Mouse (Mus musculus) heart, embryonic 14.5 days (tissue): ENCODE measurements around the gene Lrp10. TPM values are rescaled to one million over a fixed set of nuclear protein-coding genes. Genes with fewer than 3 reads are reported as not detected.

ENCODE experiments used
- ATAC-seq: fragments of 200-750 bp; cut with Nextera tagmentation; 2 replicates; pipeline ENCODE4 v1.8.0; 2017; ENCODE audit warnings: low read depth, moderate TSS enrichment; ENCODE audit not compliant: insufficient number of reproducible peaks, insufficient read depth, low FRiP score
- H3K27ac ChIP-seq, 2 experiments: fragments of 200-500 bp in 1 of 2; fragments of 300-500 bp in 1 of 2; sonication (generic) in 1 of 2; replicated peaks in 1 of 2; 2 replicates each; pipeline ENCODE4 v1.5.1; 2012 to 2014; ENCODE audit warnings: low read depth in 2 of 2, low read length in 2 of 2, control low read depth in 1 of 2, mild to moderate bottlenecking in 1 of 2, mixed read lengths in 1 of 2; ENCODE audit not compliant: control insufficient read depth in 1 of 2, insufficient read depth in 1 of 2
- H3K27me3 ChIP-seq: fragments of 300-500 bp; sonication (generic); 2 replicates; pipeline ENCODE4 v1.6.1; 2014; ENCODE audit warnings: mild to moderate bottlenecking, low read length, control low read depth; ENCODE audit not compliant: control insufficient read depth, insufficient read depth
- H3K36me3 ChIP-seq: fragments of 300-500 bp; sonication (generic); 2 replicates; pipeline ENCODE4 v1.6.1; 2014; ENCODE audit warnings: mild to moderate bottlenecking, control low read depth, low read length, mixed read lengths; ENCODE audit not compliant: control insufficient read depth, insufficient read depth
- H3K4me1 ChIP-seq, 2 experiments: fragments of 200-500 bp in 1 of 2; fragments of 300-500 bp in 1 of 2; sonication (generic) in 1 of 2; 2 replicates each; pipeline ENCODE4 v1.6.1; 2012 to 2014; ENCODE audit warnings: low read length in 2 of 2, control low read depth in 1 of 2, mixed read lengths in 1 of 2; ENCODE audit not compliant: control insufficient read depth in 2 of 2, insufficient read depth in 2 of 2
- H3K4me2 ChIP-seq: fragments of 300-500 bp; sonication (generic); 2 replicates; pipeline ENCODE4 v1.6.1; 2014; ENCODE audit warnings: mild to moderate bottlenecking, low read length
- H3K4me3 ChIP-seq, 2 experiments: fragments of 200-500 bp in 1 of 2; fragments of 300-500 bp in 1 of 2; sonication (generic) in 1 of 2; 2 replicates each; pipeline ENCODE4 v1.5.1; 2012 to 2014; ENCODE audit warnings: low read length in 2 of 2, mild to moderate bottlenecking in 2 of 2, control low read depth in 1 of 2, low read depth in 1 of 2, moderate library complexity in 1 of 2; ENCODE audit not compliant: control insufficient read depth in 1 of 2, insufficient read depth in 1 of 2
- H3K9ac ChIP-seq: fragments of 300-500 bp; sonication (generic); 2 replicates; pipeline ENCODE4 v1.6.1; 2014; ENCODE audit warnings: mild to moderate bottlenecking, low read length
- H3K9me3 ChIP-seq: fragments of 300-500 bp; sonication (generic); 2 replicates; pipeline ENCODE4 v1.6.1; 2016; ENCODE audit warnings: low read length, control low read depth; ENCODE audit not compliant: control insufficient read depth
- WGBS: fragments of 180-500 bp; shearing (Covaris S2); extraction: QIAGEN DNeasy Blood & Tissue Kit; methylation state at CpG from one replicate; pipeline ENCODE4 v1.1.7; 2014; 5-methylcytosine and 5-hydroxymethylcytosine counted together
- polyA plus RNA-seq: library from polyadenylated mRNA; unstranded; fragments of >200 nt; fragmentation: Nextera tagmentation; extraction: Ambion mirVana; gene quantifications from 2 replicates; pipeline ENCODE4 v1.2.1, GENCODE M21; 2014

Gene Lrp10
- polyA plus RNA-seq, 1 experiment from 2014 or later, result 47.8 TPM

GRCm38 (mm10) chr14:54480673-54481072 is 16.7 kb downstream of the Lrp10 start:
- peaks cover 11% of the 10 kb centered on the region in 2 experiments for H3K4me1 ChIP-seq
- no peaks in the 10 kb centered on the region for H3K36me3 ChIP-seq
- 62% methylated on average over 6 of the region's 6 CpGs for WGBS
- H3K27me3 ChIP-seq, result peaks cover 14% of the 10 kb centered on the region
- ATAC-seq, result no peak
- H3K9me3 ChIP-seq, result no peaks in the 10 kb centered on the region
- no peak overlapping the region for H3K9ac ChIP-seq
- no peak overlapping the region for H3K27ac ChIP-seq
- no peak overlapping the region for H3K4me3 ChIP-seq
- H3K4me2 ChIP-seq, result no peak overlapping the region

- H3K9me3 ChIP-seq, result no peaks in the 10 kb centered on the region
- H3K36me3 ChIP-seq, result no peaks in the 10 kb centered on the region
- no peak overlapping the region for H3K27ac ChIP-seq
- no peak for ATAC-seq
- H3K4me1 ChIP-seq, result peaks cover 6 to 8% of the 10 kb centered on the region in 2 experiments
- WGBS, result 67% methylated on average over 8 of the region's 8 CpGs
- no peak overlapping the region for H3K4me3 ChIP-seq
- H3K27me3 ChIP-seq, result peaks cover 14% of the 10 kb centered on the region
- no peak overlapping the region for H3K4me2 ChIP-seq
- no peak overlapping the region for H3K9ac ChIP-seq
Observed at GRCm38 (mm10) chr14:54481402-54481801, 17.5 kb downstream of the Lrp10 start.

- ATAC-seq, result no peak
- H3K4me1 ChIP-seq, result peaks cover 0 to 3% of the 10 kb centered on the region in 2 experiments; a peak in 1 of 4 replicates
- H3K9me3 ChIP-seq, result no peaks in the 10 kb centered on the region
- no peaks in the 10 kb centered on the region for H3K36me3 ChIP-seq
- no peak overlapping the region for H3K4me2 ChIP-seq
- H3K9ac ChIP-seq, result no peak overlapping the region
- 31% methylated on average over 9 of the region's 9 CpGs for WGBS
- no peak overlapping the region for H3K4me3 ChIP-seq
- H3K27ac ChIP-seq, result no peak overlapping the region
- H3K27me3 ChIP-seq, result peaks cover 12% of the 10 kb centered on the region
Observed at GRCm38 (mm10) chr14:54482498-54482897, 18.6 kb downstream of the Lrp10 start.

- Histone ChIP-seq H3K36me3 (no peaks in the 10 kb centered on the region), H3K9me3 (no peaks in the 10 kb centered on the region), H3K4me1 (no peaks in the 10 kb centered on the region), H3K4me3 (no peak overlapping the region), H3K9ac (no peak overlapping the region), H3K4me2 (no peak overlapping the region), H3K27ac (no peak overlapping the region), H3K27me3 (no peaks in the 10 kb centered on the region)
- 84% methylated on average over 7 of the region's 7 CpGs for WGBS
- no peak for ATAC-seq
Observed at GRCm38 (mm10) chr14:54485899-54486298, 22.0 kb downstream of the Lrp10 start.

- Histone ChIP-seq H3K4me2 (no peak overlapping the region), H3K27ac (no peak overlapping the region), H3K36me3 (no peaks in the 10 kb centered on the region), H3K9ac (no peak overlapping the region), H3K4me3 (no peak overlapping the region), H3K4me1 (no peaks in the 10 kb centered on the region), H3K27me3 (no peaks in the 10 kb centered on the region), H3K9me3 (no peaks in the 10 kb centered on the region)
- 58% methylated on average over 2 of the region's 2 CpGs for WGBS
- ATAC-seq, result no peak
Observed at GRCm38 (mm10) chr14:54487732-54488131, 23.8 kb downstream of the Lrp10 start.

GRCm38 (mm10) chr14:54488350-54488749 is 24.4 kb downstream of the Lrp10 start:
- H3K9me3 ChIP-seq, result no peaks in the 10 kb centered on the region
- no peaks in the 10 kb centered on the region for H3K27me3 ChIP-seq
- no peak overlapping the region for H3K9ac ChIP-seq
- H3K4me2 ChIP-seq, result no peak overlapping the region
- no peak overlapping the region for H3K4me3 ChIP-seq
- no peak for ATAC-seq
- H3K4me1 ChIP-seq, result no peaks in the 10 kb centered on the region
- no peak overlapping the region for H3K27ac ChIP-seq
- H3K36me3 ChIP-seq, result no peaks in the 10 kb centered on the region

GRCm38 (mm10) chr14:54492345-54493131 is 28.6 kb downstream of the Lrp10 start:
- Histone ChIP-seq H3K27me3 (no peaks in the 10 kb centered on the region), H3K27ac (no peak overlapping the region), H3K4me2 (no peak overlapping the region), H3K36me3 (no peaks in the 10 kb centered on the region), H3K9me3 (no peaks in the 10 kb centered on the region), H3K9ac (no peak overlapping the region), H3K4me3 (no peak overlapping the region), H3K4me1 (no peaks in the 10 kb centered on the region)
- no peak for ATAC-seq
- 65% methylated on average over 18 of the region's 18 CpGs for WGBS

- H3K4me3 ChIP-seq, result no peak overlapping the region
- H3K4me1 ChIP-seq, result no peaks in the 10 kb centered on the region
- H3K4me2 ChIP-seq, result no peak overlapping the region
- no peaks in the 10 kb centered on the region for H3K36me3 ChIP-seq
- H3K9me3 ChIP-seq, result no peaks in the 10 kb centered on the region
- WGBS, result 69% methylated on average over 5 of the region's 5 CpGs
- ATAC-seq, result no peak
- no peak overlapping the region for H3K27ac ChIP-seq
- H3K9ac ChIP-seq, result no peak overlapping the region
- H3K27me3 ChIP-seq, result no peaks in the 10 kb centered on the region
Observed at GRCm38 (mm10) chr14:54493236-54493635, 29.3 kb downstream of the Lrp10 start.
